Mouse (Mus musculus): Measurements from ENCODE around the gene Sirt3.
A peak's percentile ranks its signal among the peaks of the same experiment; 100 is the strongest.
"Not testable (repeated sequence)": the region's sequence is repeated elsewhere in the genome, so short reads cannot be mapped to it uniquely, and the experiment has no call there.

The Sirt3 gene

GRCm38 (mm10) chr7:140897863-140898262 lies 15.8 kb upstream of the Sirt3 start:
- no peak for DNase-seq (ENCODE audit: low spot score)

DNA sequence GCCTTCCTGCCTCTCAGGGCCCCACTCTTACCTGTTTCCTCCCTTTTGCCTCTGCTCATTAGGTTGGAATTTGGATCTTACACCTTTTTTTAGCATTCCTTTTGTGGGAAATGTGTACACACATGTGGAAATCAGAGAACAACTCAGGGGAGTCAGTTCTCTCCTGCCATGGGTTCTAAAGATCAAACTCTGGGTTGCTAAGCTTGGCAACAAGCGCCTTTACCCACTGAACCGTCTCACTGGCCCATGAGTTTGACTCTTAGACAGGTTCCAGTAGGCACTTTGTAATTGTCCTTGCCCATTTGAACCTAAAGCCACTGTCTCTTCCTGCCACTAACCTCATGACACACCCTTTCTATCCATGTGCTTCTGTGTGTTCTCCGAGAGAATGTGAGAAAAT lies 12.5 kb upstream of the Sirt3 start:
- no peak for DNase-seq (ENCODE audit: low spot score)

DNA sequence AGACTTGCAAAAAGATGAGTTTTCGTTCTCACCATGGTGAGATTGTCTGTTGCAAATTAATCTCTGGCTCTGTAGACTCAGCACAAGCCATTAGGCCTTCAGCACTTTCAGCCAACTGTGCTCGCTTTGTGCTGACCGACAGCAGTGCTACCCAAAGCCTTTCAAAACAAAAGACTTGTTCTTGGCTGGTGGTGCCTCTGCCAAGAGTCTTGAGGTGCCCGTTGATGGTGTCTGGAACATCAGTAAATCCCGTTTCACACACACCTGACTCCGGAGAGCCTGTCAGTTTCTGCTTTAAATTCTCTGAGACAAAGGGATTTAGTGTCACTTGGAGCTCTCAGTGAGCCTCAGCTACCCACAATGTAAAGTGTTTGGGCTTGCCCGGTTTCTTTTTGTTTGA lies 11.9 kb upstream of the Sirt3 start:
- no peak for DNase-seq (ENCODE audit: low spot score)

GRCm38 (mm10) chr7:140890636-140891035 lies 8.5 kb upstream of the Sirt3 start:
- not testable (repeated sequence) for DNase-seq (ENCODE audit: low spot score)

- no peak for DNase-seq (ENCODE audit: low spot score)
Observed at GRCm38 (mm10) chr7:140882469-140882803, 327 bp upstream of the Sirt3 start.

GRCm38 (mm10) chr7:140880865-140881515 lies 1.1 kb downstream of the Sirt3 start:
- DNase-seq (ENCODE audit: low spot score), result no peak

- DNase-seq (ENCODE audit: low spot score), result no peak
Observed at GRCm38 (mm10) chr7:140880419-140880818, 1.7 kb downstream of the Sirt3 start.

GRCm38 (mm10) chr7:140879355-140879754 lies 2.8 kb downstream of the Sirt3 start:
- no peak for DNase-seq (ENCODE audit: low spot score)

GRCm38 (mm10) chr7:140877364-140877763 lies 4.7 kb downstream of the Sirt3 start:
- no peak for DNase-seq (ENCODE audit: low spot score)

- no peak for DNase-seq (ENCODE audit: low spot score)
Observed at GRCm38 (mm10) chr7:140874224-140874623, 7.9 kb downstream of the Sirt3 start.

GRCm38 (mm10) chr7:140864761-140865160 lies 17.3 kb downstream of the Sirt3 start:
- no peak for DNase-seq (ENCODE audit: low spot score)

DNA sequence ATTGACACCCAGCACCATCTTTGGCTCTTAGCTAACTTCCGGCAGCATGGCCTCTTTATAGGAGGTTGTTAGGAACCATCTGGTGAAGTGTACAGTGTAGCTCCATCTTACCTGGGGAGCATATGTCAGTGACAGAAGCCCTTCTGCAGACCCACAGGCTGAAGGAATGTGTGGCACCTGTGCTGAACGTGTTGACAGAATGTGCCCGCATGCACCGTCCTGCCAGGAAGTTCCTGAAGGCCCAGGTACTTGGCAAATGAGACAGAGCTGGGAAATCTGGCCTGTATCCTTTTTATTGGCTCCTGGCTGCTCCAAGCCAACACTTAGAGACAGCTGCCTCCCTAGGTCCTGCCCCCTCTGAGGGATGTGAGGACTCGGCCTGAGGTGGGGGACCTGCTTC lies 21.4 kb downstream of the Sirt3 start:
- no peak for DNase-seq (ENCODE audit: low spot score)

- no peak for DNase-seq (ENCODE audit: low spot score)
Observed at GRCm38 (mm10) chr7:140859997-140860396, 22.1 kb downstream of the Sirt3 start.

- DNase-seq (ENCODE audit: low spot score), result no peak
Observed at GRCm38 (mm10) chr7:140858746-140859145, 23.4 kb downstream of the Sirt3 start.

GRCm38 (mm10) chr7:140857550-140858505 lies 24.3 kb downstream of the Sirt3 start, which contains the start of gene Bet1l:
Bet1l (minus strand) TSS chr7:140857577.
- DNase-seq (ENCODE audit: low spot score), result no peak

- DNase-seq (ENCODE audit: low spot score), result peak; percentile 93
Observed at GRCm38 (mm10) chr7:140856785-140857549, 25.1 kb downstream of the Sirt3 start, which contains the start of gene Ric8a. Ric8a (plus strand) TSS chr7:140856957.

DNA sequence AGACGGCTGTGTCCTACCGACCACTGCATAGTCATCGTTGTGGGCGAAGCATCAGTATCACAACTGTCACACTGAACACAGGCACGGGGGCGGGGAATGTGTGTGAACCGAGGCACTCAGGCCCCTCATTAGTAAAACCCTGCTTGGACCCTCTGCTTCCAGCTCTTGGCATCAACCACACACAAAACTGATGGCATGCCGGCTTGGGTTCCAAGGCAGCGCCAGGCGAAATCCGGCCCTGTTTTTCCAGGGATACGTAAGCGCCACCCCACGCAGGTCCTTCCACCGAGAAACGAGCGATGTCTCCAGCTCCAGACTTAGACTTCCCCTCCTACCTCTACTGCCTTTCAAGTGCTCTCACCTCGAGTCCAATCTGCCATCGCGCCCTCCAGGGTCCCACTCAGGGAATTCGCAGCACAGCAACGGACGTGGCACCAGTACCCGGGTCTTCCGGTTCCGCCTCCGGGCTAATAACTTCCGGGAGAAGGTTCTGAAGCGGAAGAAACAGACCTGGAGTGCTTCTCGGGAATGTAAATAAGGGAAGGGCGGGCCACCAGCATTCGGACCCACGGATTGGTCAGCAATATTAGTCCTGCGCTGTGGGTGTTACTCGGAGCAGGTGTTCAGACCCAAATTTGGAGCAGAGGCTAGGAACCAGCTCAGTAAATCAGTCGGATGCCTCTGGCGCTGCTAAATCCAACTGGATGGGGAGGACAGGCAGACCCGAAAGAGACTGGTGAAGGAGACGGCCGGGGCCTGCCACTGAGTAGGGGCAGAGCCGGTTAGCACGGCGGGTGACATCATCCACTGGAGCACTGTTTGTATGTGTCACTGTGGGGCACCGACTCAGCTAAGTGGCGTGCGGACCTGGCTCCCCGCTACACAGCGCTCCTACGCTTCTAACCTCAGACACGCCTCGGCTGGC lies 26.0 kb downstream of the Sirt3 start, which contains the start of gene Gm45785:
Gene Gm45785 (minus strand): TSS at position 472 of the 925 bp plus-strand sequence.
- peak; percentile 87 for DNase-seq (ENCODE audit: low spot score)

- DNase-seq (ENCODE audit: low spot score), result no peak
Observed at GRCm38 (mm10) chr7:140855181-140855580, 26.9 kb downstream of the Sirt3 start.

DNA sequence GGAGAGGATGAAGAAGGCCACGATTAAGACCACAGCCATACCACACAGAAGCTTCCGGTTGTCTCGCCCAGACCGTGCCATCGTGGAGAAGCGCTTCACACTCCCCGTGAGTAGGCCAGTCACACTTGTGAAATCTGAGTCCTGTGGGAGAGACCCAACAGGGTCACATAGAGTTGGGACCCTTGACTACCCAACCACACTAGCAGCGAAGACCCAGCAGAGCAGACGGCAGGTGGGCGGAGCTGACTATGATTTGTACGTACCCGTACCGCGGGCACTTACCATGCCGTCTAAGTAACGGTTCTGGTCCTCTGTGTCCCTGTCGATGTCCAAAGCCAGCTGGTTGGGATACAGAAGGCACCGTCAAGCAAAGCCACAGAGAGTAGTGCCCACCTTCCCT lies 27.6 kb downstream of the Sirt3 start:
- DNase-seq (ENCODE audit: low spot score), result no peak

DNA sequence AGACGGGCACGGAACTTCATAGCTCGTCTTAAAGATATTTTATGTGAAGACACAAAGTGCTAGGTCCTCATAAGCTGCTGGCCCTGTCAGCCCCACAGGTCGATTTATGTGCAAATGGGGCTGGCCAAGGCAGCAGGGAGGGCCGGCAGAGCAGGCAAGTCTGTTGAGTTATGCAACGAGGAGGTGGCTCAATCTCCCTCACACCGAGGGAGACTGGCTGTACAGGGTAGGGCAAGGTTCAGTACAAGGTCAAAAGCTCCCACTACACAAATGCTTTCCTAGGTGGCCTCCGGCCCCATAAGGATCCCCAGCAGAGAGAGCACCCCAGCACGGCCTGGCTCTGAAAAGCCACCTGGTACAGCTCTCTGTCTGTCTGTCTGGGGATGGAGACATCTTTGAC lies 28.7 kb downstream of the Sirt3 start:
- no peak for DNase-seq (ENCODE audit: low spot score)

DNA sequence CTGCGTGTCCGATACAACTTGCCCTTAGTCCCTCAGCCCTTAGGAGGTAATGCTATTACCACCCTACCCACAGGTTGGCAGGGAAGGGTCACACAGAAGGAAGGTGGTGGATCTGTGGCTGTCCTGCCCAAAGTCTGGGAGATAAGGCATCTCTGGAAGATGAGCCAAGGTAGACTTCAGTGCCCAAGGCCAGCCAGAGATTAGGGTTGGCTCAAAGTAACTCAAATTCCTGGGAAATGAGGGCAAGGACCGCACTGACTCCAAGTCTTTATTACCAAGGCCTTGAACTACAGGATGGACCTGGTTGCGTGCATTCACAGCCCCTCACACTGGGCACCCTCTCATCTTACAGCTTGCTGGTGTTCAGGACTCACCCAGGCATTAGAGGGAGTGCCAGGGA lies 30.2 kb downstream of the Sirt3 start:
- DNase-seq (ENCODE audit: low spot score), result no peak

Measured in urinary bladder, postnatal 14 days (tissue).